Mouse (Mus musculus): Measurements from ENCODE around the gene Fam193b. TPM values are rescaled to one million over a fixed set of nuclear protein-coding genes. Genes with fewer than 3 reads are reported as not detected.

The Fam193b gene
- polyA plus RNA-seq, 1 experiment from 2014 or later, result 30.1 TPM

DNA sequence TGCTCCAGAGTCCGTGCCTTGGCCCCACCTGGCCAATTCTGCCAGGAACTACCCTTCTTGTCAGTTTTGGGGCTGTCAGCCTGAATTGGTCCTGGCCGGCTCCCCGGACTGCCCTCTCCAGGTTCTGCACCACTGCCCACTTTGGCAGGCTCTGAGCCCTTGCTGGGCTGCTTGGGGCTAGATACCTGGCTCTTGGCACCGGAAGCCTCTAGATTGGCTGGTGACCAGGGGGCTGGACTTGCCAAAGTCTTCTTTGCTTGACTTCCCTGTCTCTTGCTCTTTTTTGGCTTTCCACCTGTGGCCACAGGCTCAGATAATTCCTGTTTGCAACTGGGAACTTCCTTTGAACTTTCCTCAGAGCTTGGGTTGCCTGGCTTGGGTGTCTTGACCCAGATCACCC is 28.0 kb downstream of the Fam193b start:
- H3K27ac ChIP-seq (ENCODE audit: low read length), result no peak overlapping the region
- no peaks in the 10 kb centered on the region for H3K9me3 ChIP-seq (replicated peaks; ENCODE audit: control insufficient read depth, low read length)
- H3K4me1 ChIP-seq (ENCODE audit: control insufficient read depth, insufficient read depth, low read length), result no peaks in the 10 kb centered on the region
- no peak overlapping the region for H3K4me2 ChIP-seq (ENCODE audit: low read depth, low read length)
- peaks cover 35% of the 10 kb centered on the region; the same call in 1 of the 2 replicates for H3K36me3 ChIP-seq (ENCODE audit: control insufficient read depth, insufficient read depth, low read length)
- WGBS, result 98% methylated on average over 4 of the region's 4 CpGs
- H3K9ac ChIP-seq (ENCODE audit: low read length), result no peak overlapping the region
- ATAC-seq (ENCODE audit: insufficient read depth, low FRiP score), result no peak
- no peaks in the 10 kb centered on the region for H3K27me3 ChIP-seq (ENCODE audit: control insufficient read depth, insufficient read depth, low read length)
- H3K4me3 ChIP-seq (replicated peaks; ENCODE audit: low read length), result no peak overlapping the region

DNA sequence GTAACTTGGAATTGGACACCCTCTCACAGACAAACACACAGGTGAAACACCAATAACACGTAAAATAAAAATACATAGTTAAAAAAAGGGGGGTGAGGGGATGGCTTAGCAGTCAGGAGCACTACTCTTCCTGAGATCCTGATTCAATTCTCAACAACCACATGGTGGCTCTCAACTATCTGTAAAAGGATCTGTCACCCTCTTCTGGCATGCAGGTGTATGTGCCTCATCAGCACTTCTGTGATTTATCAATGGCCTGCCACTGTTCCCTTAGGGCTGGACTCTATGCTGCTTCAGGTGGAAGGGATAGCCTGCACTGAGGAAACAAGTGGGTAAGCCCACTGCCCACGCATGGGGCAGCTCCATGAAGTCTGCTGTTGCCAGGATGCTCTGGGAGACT is 30.0 kb downstream of the Fam193b start:
- no peak overlapping the region for H3K27ac ChIP-seq (ENCODE audit: low read length)
- peaks cover 34% of the 10 kb centered on the region; the same call in 1 of the 2 replicates for H3K36me3 ChIP-seq (ENCODE audit: control insufficient read depth, insufficient read depth, low read length)
- ATAC-seq (ENCODE audit: insufficient read depth, low FRiP score), result no peak
- no peak overlapping the region for H3K9ac ChIP-seq (ENCODE audit: low read length)
- no peaks in the 10 kb centered on the region for H3K9me3 ChIP-seq (replicated peaks; ENCODE audit: control insufficient read depth, low read length)
- no peaks in the 10 kb centered on the region for H3K27me3 ChIP-seq (ENCODE audit: control insufficient read depth, insufficient read depth, low read length)
- no peak overlapping the region for H3K4me3 ChIP-seq (replicated peaks; ENCODE audit: low read length)
- WGBS, result 84% methylated on average over 2 of the region's 2 CpGs
- no peak overlapping the region for H3K4me2 ChIP-seq (ENCODE audit: low read depth, low read length)
- peaks cover 3% of the 10 kb centered on the region; the same call in 1 of the 2 replicates for H3K4me1 ChIP-seq (ENCODE audit: control insufficient read depth, insufficient read depth, low read length)

DNA sequence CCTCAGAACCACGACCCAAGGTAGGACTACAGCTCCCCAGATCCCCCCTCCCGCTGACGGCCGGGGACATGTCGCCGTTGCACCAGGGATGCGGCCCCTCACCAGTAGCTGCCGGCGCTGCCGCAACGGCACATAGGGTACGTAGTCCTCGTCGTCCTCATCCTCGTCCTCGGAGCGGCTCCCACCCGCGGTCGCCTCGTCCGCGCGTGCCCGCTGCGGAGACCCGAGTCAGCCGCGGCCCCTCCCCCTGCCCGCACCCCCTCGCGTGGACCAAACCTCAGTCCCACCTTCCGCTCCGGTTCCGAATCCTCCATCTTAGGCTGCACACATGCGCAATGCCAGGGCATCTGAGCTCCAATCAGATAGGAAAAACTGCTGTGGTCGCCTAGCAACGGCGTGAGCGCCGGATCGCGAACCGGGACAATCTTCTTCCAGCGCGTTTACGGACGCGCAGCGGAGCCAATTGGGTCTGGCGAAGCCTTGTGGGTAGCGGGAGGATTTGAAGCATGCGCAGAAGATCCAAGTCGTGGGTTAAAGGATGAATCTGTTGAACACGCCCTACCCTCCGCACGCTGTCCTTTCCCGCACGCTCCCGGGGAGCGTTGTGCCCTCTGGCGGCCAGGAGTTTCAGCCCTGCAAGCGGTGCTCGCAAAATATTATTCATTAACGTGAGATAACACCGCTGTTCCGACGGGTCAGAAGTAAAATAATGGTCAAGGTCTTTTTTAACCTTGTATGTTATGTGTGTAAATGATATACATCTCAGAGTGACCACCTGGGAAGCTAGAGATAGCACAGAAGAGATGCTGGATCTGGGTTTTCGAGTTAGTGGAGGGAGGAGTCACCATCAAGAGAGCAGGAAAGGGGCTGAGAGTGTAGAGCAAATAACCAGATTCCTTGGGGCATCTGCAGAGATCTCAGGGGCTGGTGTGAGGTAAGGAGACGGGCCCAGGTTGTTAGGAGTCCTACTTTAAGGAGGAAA is 34.4 kb downstream of the Fam193b start, which contains the start of gene Ddx41:
Gene Ddx41, minus strand, starts transcription at position 465 of the 982 bp plus-strand sequence.
- WGBS, result under 1% methylated on average over 70 of the region's 70 CpGs

DNA sequence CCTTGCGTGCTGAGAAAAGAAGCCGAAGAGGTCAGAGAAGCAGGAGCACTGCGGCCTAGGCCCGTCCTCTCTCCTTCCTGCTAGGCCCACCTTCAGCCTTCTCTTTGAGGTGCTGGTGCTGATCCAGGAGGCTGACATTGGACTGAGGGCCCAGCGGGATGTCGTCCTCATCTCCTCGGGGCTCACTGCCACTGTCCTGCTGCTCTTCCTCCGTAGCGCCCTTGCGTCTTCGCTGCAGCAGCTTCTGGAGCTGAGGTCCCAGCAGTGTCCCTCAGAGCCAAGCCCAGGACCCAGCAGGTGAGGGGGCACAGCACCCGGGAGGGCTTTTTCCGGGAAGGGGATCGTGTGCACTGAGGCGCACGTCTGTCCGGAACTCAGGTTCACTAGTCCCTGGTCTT is 35.1 kb downstream of the Fam193b start:
- Histone ChIP-seq H3K9ac (ENCODE audit: low read length) (peak overlapping the region; percentile 84), H3K4me2 (ENCODE audit: low read depth, low read length) (peak overlapping the region; percentile 86), H3K27ac (ENCODE audit: low read length) (peak overlapping the region; percentile 42; the same call in 1 of the 2 replicates), H3K27me3 (ENCODE audit: control insufficient read depth, insufficient read depth, low read length) (no peaks in the 10 kb centered on the region), H3K4me3 (replicated peaks; ENCODE audit: low read length) (peak overlapping the region; percentile 95), H3K4me1 (ENCODE audit: control insufficient read depth, insufficient read depth, low read length) (peaks cover 12% of the 10 kb centered on the region), H3K36me3 (ENCODE audit: control insufficient read depth, insufficient read depth, low read length) (peaks cover 27% of the 10 kb centered on the region), H3K9me3 (replicated peaks; ENCODE audit: control insufficient read depth, low read length) (no peaks in the 10 kb centered on the region)
- WGBS, result 13% methylated on average over 17 of the region's 17 CpGs
- ATAC-seq (ENCODE audit: insufficient read depth, low FRiP score), result no peak

More for the DNA sequence above, 34.4 kb downstream of the Fam193b start, which contains the start of gene Ddx41:
- peaks cover 12% of the 10 kb centered on the region for H3K4me1 ChIP-seq (ENCODE audit: control insufficient read depth, insufficient read depth, low read length)
- H3K27me3 ChIP-seq (ENCODE audit: control insufficient read depth, insufficient read depth, low read length), result no peaks in the 10 kb centered on the region
- peak within 1 kb of the TSS; percentile 86 for H3K4me2 ChIP-seq (ENCODE audit: low read depth, low read length)
- H3K9me3 ChIP-seq (replicated peaks; ENCODE audit: control insufficient read depth, low read length), result no peaks in the 10 kb centered on the region
- H3K9ac ChIP-seq (ENCODE audit: low read length), result peak within 1 kb of the TSS; percentile 84
- peak within 1 kb of the TSS; percentile 42 for H3K27ac ChIP-seq (ENCODE audit: low read length)
- peak; percentile 97 for ATAC-seq (ENCODE audit: insufficient read depth, low FRiP score)
- H3K4me3 ChIP-seq (replicated peaks; ENCODE audit: low read length), result peak within 1 kb of the TSS; percentile 95
- peaks cover 31% of the 10 kb centered on the region for H3K36me3 ChIP-seq (ENCODE audit: control insufficient read depth, insufficient read depth, low read length)

DNA sequence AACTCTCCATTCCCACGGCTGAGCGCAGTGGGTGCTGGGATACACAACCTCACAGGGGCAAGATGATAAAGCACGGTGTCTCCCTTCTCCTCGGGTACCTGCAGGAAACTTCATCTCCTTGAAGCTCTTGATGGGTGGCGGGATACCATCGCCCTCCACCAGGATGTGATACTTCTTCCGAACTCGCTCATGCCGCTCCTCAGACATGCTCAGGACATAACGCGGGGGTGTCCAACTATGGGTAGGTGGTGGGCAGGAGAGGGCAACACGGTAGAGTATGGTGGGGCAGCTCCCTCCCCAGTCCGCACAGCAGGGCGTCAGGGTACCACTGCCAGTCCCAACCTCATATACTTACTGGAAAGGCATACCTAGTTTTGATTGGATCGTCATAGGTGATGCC is 35.7 kb downstream of the Fam193b start:
- H3K36me3 ChIP-seq (ENCODE audit: control insufficient read depth, insufficient read depth, low read length), result peaks cover 32% of the 10 kb centered on the region
- H3K9me3 ChIP-seq (replicated peaks; ENCODE audit: control insufficient read depth, low read length), result no peaks in the 10 kb centered on the region
- ATAC-seq (ENCODE audit: insufficient read depth, low FRiP score), result no peak
- H3K4me3 ChIP-seq (replicated peaks; ENCODE audit: low read length), result peak overlapping the region; percentile 95
- no peaks in the 10 kb centered on the region for H3K27me3 ChIP-seq (ENCODE audit: control insufficient read depth, insufficient read depth, low read length)
- H3K4me2 ChIP-seq (ENCODE audit: low read depth, low read length), result peak overlapping the region; percentile 86
- peaks cover 12% of the 10 kb centered on the region for H3K4me1 ChIP-seq (ENCODE audit: control insufficient read depth, insufficient read depth, low read length)
- 94% methylated on average over 15 of the region's 15 CpGs for WGBS
- H3K9ac ChIP-seq (ENCODE audit: low read length), result peak overlapping the region; percentile 84; the same call in 1 of the 2 replicates
- H3K27ac ChIP-seq (ENCODE audit: low read length), result no peak overlapping the region

DNA sequence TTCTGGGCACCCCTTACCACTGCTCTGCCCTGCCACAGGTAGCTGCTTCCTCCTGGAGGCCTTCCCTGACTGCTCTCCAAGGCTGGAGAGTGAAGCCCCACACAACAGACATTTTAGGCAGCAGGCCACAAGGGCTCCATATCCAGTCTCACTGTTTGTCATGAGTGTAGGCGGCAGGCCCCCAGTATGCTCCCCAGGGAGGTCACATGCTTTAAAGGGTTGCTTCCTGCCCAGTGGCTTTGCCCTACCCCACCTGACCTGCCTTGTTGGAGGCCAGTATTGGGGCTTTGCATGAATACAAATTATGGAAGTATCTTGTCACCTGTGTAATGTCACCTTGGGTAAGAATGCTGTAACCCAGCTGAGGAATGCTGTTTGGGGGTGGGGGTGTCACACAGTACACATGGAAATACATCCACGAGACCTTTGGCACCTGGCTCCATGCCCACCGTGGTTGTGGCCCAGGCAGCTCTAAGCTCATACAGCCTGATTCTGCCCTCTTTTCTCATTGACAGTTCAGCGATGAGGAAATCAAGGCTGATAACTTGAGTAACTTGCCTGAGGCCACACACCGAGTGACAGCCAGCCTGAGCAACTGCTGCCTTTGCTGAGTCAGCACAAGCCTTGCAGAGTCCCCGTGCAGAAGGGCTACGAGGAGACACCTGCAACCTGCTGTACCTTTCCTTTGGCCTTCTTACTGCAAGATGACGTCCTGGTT is 41.6 kb downstream of the Fam193b start, which contains the start of gene Dok3:
Gene Dok3, minus strand, starts transcription at position 99 of the 718 bp plus-strand sequence.
- H3K27me3 ChIP-seq (ENCODE audit: control insufficient read depth, insufficient read depth, low read length), result no peaks in the 10 kb centered on the region
- H3K9me3 ChIP-seq (replicated peaks; ENCODE audit: control insufficient read depth, low read length), result no peaks in the 10 kb centered on the region
- peak within 1 kb of the TSS; percentile 7; the same call in 1 of the 2 replicates for H3K4me3 ChIP-seq (replicated peaks; ENCODE audit: low read length)
- 76% methylated on average over 8 of the region's 8 CpGs for WGBS
- ATAC-seq (ENCODE audit: insufficient read depth, low FRiP score), result no peak
- no peak within 1 kb of the TSS for H3K27ac ChIP-seq (ENCODE audit: low read length)
- H3K4me2 ChIP-seq (ENCODE audit: low read depth, low read length), result no peak within 1 kb of the TSS
- H3K4me1 ChIP-seq (ENCODE audit: control insufficient read depth, insufficient read depth, low read length), result no peaks in the 10 kb centered on the region
- no peak within 1 kb of the TSS for H3K9ac ChIP-seq (ENCODE audit: low read length)
- H3K36me3 ChIP-seq (ENCODE audit: control insufficient read depth, insufficient read depth, low read length), result peaks cover 31% of the 10 kb centered on the region

DNA sequence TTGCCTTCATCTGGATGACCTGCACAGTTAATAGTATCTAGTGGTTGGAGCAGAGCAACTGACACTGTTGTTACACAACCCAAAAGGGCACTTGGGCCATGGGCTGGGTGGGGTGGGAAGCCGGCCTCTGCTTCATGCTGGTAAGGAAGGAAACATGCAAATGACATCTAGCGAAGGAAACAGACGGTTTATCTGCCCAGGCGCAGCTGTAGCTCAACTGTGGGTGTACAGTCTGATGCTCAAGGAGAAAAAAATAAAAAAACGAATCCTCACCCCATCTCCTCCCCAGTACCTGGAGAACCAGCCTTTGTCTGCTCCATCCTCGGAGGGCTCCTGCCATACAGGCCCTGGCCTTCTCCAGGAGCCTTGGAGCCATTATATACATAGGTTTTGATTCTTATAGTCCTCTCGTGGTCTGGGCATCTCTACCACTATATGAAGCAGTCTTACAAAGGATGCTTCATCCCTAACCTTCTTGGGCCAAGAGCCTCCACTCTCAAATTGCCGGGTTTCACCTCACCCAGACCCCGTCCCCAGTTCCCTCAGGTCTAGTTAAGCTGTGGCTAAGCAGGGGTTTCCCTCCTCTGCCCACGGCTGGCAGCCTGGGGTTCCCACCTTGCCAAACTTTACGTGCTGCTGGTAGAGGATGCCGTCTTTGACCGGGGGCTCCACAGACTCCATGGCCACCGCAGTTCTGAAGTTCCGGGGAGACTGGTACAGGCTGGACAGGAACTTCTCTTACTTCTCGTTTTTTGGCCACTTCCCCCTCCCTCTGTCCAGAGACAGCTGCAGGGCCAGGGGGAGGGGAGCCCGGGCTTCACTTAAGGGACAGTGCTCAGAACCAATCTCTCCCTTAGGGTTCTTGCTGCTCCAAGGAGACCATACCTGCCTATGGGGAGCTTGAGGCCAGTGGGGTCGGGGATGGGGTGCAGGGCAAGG is 42.8 kb downstream of the Fam193b start:
- Histone ChIP-seq H3K9me3 (replicated peaks; ENCODE audit: control insufficient read depth, low read length) (no peaks in the 10 kb centered on the region), H3K36me3 (ENCODE audit: control insufficient read depth, insufficient read depth, low read length) (peaks cover 23% of the 10 kb centered on the region), H3K27me3 (ENCODE audit: control insufficient read depth, insufficient read depth, low read length) (no peaks in the 10 kb centered on the region), H3K27ac (ENCODE audit: low read length) (no peak overlapping the region), H3K4me2 (ENCODE audit: low read depth, low read length) (no peak overlapping the region), H3K4me1 (ENCODE audit: control insufficient read depth, insufficient read depth, low read length) (no peaks in the 10 kb centered on the region), H3K4me3 (replicated peaks; ENCODE audit: low read length) (peak overlapping the region; percentile 7; the same call in 1 of the 2 replicates), H3K9ac (ENCODE audit: low read length) (no peak overlapping the region)
- whole genome bisulfite sequencing, result 74% methylated on average over 18 of the region's 18 CpGs
- ATAC-seq (ENCODE audit: insufficient read depth, low FRiP score), result no peak

DNA sequence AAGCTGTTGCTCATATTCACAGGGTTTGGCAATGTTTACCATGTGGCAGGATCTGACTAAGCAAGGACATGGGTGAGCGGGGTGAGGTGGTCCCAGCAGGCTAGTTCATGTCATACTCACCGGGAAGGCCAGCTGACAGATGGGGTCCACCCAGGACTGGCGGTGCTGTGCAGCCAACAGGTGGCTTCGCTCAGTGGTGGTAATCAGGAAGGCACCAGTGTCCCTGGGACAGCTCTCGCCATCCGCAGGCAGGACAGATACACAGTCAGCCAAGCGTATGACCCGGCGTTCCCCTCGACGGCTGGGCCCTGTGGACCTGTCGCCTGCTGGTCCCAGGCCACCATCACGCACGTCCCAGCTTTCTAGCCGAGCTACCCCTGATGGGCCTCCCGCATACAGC is 43.7 kb downstream of the Fam193b start:
- Histone ChIP-seq H3K27ac (ENCODE audit: low read length) (no peak overlapping the region), H3K4me1 (ENCODE audit: control insufficient read depth, insufficient read depth, low read length) (no peaks in the 10 kb centered on the region), H3K4me3 (replicated peaks; ENCODE audit: low read length) (no peak overlapping the region), H3K9me3 (replicated peaks; ENCODE audit: control insufficient read depth, low read length) (no peaks in the 10 kb centered on the region), H3K9ac (ENCODE audit: low read length) (no peak overlapping the region), H3K27me3 (ENCODE audit: control insufficient read depth, insufficient read depth, low read length) (no peaks in the 10 kb centered on the region), H3K36me3 (ENCODE audit: control insufficient read depth, insufficient read depth, low read length) (peaks cover 21% of the 10 kb centered on the region), H3K4me2 (ENCODE audit: low read depth, low read length) (no peak overlapping the region)
- WGBS, result 78% methylated on average over 16 of the region's 16 CpGs
- ATAC-seq (ENCODE audit: insufficient read depth, low FRiP score), result no peak

Measured in stomach, embryonic 16.5 days (tissue).